Mouse (Mus musculus) lung, postnatal 0 days (tissue): ENCODE measurements at regions not wholly inside any gene's neighbourhood (a gene's known extent, or its start where the extent isn't known, plus 50 kb on each side); places are given as distances from the start of the nearest gene placed in this dataset.
"Not testable (repeated sequence)": the region's sequence is repeated elsewhere in the genome, so short reads cannot be mapped to it uniquely, and the experiment has no call there.

Experiments
- ATAC-seq: fragments of 200-750 bp; cut with Nextera tagmentation; 2 replicates; pipeline ENCODE4 v1.8.0; 2017; ENCODE audit warnings: moderate library complexity
- DNase-seq: peaks from one replicate; pipeline ENCODE4 v3.0.0-alpha.2; 2016; ENCODE audit warnings: low spot score
- H3K27ac ChIP-seq: fragments of 300-500 bp; sonication (generic); 2 replicates; pipeline ENCODE4 v1.5.1; 2014; ENCODE audit warnings: antibody characterized with exemption, mild to moderate bottlenecking, low read length, mixed read lengths
- H3K27me3 ChIP-seq: fragments of 300-500 bp; sonication (generic); replicated peaks from 2 replicates; pipeline ENCODE4 v1.6.1; 2014; ENCODE audit warnings: low read length, mixed read lengths; ENCODE audit not compliant: insufficient read depth
- H3K36me3 ChIP-seq: fragments of 300-500 bp; sonication (generic); 2 replicates; pipeline ENCODE4 v1.6.1; 2014; ENCODE audit warnings: low read length, mixed read lengths; ENCODE audit not compliant: insufficient read depth
- H3K4me1 ChIP-seq: fragments of 300-500 bp; sonication (generic); 2 replicates; pipeline ENCODE4 v1.6.1; 2014; ENCODE audit warnings: antibody characterized with exemption, low read depth, low read length, mixed read lengths; ENCODE audit not compliant: insufficient read depth
- H3K4me2 ChIP-seq: fragments of 300-500 bp; sonication (generic); replicated peaks from 2 replicates; pipeline ENCODE4 v1.6.1; 2014; ENCODE audit warnings: low read depth, mild to moderate bottlenecking, low read length, moderate library complexity, mixed read lengths
- H3K4me3 ChIP-seq: fragments of 300-500 bp; sonication (generic); 2 replicates; pipeline ENCODE4 v1.5.1; 2014; ENCODE audit warnings: low read depth, low read length
- H3K9ac ChIP-seq: fragments of 300-500 bp; sonication (generic); replicated peaks from 2 replicates; pipeline ENCODE4 v1.6.1; 2014; ENCODE audit warnings: low read depth, mild to moderate bottlenecking
- H3K9me3 ChIP-seq: fragments of 300-500 bp; sonication (generic); 2 replicates; pipeline ENCODE4 v1.6.1; 2016; ENCODE audit warnings: low read length, mixed read lengths
- CTCF ChIP-seq: IDR thresholded peaks from 2 replicates; pipeline ENCODE4 v1.5.1; 2016; ENCODE audit warnings: antibody characterized with exemption, mild to moderate bottlenecking
- EP300 ChIP-seq: IDR thresholded peaks from 2 replicates; pipeline ENCODE4 v1.6.1; 2016; ENCODE audit warnings: antibody characterized with exemption, mild to moderate bottlenecking, control low read depth
- WGBS: fragments of 180-500 bp; shearing (Covaris S2); extraction: QIAGEN DNeasy Blood & Tissue Kit; methylation state at CpG from one replicate; pipeline ENCODE4 v1.1.7; 2014; 5-methylcytosine and 5-hydroxymethylcytosine counted together

GRCm38 (mm10) chr15:49121202-49121601 is 4763.5 kb upstream of the Gm7489 start:
- Histone ChIP-seq H3K27me3 (no peaks in the 10 kb centered on the region), H3K4me2 (no peak overlapping the region), H3K4me3 (no peak overlapping the region), H3K4me1 (no peaks in the 10 kb centered on the region), H3K9me3 (no peaks in the 10 kb centered on the region), H3K36me3 (no peaks in the 10 kb centered on the region), H3K27ac (no peak overlapping the region), H3K9ac (no peak overlapping the region)
- DNase-seq (no peak), ATAC-seq (no peak)
- TF ChIP-seq CTCF: no peak
- TF ChIP-seq EP300: no peak
- 81% methylated on average over 2 of the region's 2 CpGs for WGBS

- Histone ChIP-seq H3K4me2 (no peak overlapping the region), H3K9ac (no peak overlapping the region), H3K4me1 (no peaks in the 10 kb centered on the region), H3K27me3 (no peaks in the 10 kb centered on the region), H3K27ac (no peak overlapping the region), H3K4me3 (no peak overlapping the region), H3K9me3 (no peaks in the 10 kb centered on the region), H3K36me3 (no peaks in the 10 kb centered on the region)
- DNase-seq (no peak), ATAC-seq (no peak)
- 74% methylated on average over 1 of the region's 1 CpGs for WGBS
- TF ChIP-seq EP300: no peak
Measured at GRCm38 (mm10) chr15:49146430-49146829, 4738.3 kb upstream of the Gm7489 start.

DNA sequence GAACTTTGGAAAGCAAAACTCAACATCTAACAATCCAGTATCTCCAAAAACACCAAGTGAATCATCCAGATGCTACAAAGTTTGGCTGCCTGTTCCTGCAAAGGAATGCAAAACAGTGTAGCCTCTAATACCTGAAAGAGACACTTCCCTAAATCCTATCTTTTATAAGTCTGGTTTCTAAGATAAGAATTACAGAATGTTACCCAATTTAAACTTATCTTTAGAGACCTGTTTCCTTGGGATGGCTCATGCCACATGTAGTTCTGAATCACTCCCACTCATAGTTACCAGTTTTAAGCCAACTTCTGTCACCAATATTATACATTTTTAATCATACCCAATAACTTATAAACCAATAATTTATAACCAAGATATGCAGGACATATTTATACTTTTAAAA is 4732.7 kb upstream of the Gm7489 start:
- no peaks in the 10 kb centered on the region for H3K36me3 ChIP-seq
- TF ChIP-seq EP300 (no peak), CTCF (no peak)

GRCm38 (mm10) chr15:49154026-49154425 is 4730.7 kb upstream of the Gm7489 start:
- no peak for DNase-seq
- H3K4me2 ChIP-seq: no peak overlapping the region
- no peak overlapping the region for H3K4me3 ChIP-seq
- no peak overlapping the region for H3K9ac ChIP-seq
- H3K27ac ChIP-seq: no peak overlapping the region
- 66% methylated on average over 5 of the region's 5 CpGs for WGBS
- no peaks in the 10 kb centered on the region for H3K27me3 ChIP-seq
- ATAC-seq: no peak
- H3K36me3 ChIP-seq: no peaks in the 10 kb centered on the region
- no peaks in the 10 kb centered on the region for H3K4me1 ChIP-seq
- no peak for TF ChIP-seq EP300
- no peak for TF ChIP-seq CTCF
- no peaks in the 10 kb centered on the region for H3K9me3 ChIP-seq

More for the DNA sequence above, 4732.7 kb upstream of the Gm7489 start:
- no peaks in the 10 kb centered on the region for H3K4me1 ChIP-seq
- H3K4me3 ChIP-seq: no peak overlapping the region
- DNase-seq (no peak), ATAC-seq (no peak)
- no peak overlapping the region for H3K9ac ChIP-seq
- no peaks in the 10 kb centered on the region for H3K9me3 ChIP-seq
- no peak overlapping the region for H3K4me2 ChIP-seq
- H3K27me3 ChIP-seq: no peaks in the 10 kb centered on the region
- no peak overlapping the region for H3K27ac ChIP-seq

DNA sequence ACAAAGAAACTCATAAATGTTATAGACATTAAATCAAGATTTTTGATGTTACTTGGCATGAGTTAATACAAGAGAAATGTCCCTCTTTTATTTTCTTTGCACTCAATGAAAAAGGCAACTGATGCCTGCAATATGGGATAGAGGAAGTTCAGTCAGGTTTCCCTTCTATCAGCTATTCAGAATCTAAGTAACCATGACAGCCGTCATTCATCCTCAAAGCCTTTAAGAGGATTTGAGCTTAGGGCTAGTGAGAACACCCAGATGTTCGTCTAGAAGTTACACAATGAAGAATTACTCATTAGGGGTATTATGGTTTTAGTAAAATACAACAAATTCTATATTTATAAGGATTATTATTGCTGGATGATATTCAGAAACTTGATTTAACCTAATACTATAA is 4693.2 kb upstream of the Gm7489 start:
- no peaks in the 10 kb centered on the region for H3K9me3 ChIP-seq
- no peak overlapping the region for H3K27ac ChIP-seq
- 63% methylated on average over 2 of the region's 2 CpGs for WGBS
- TF ChIP-seq EP300: no peak
- no peak for TF ChIP-seq CTCF
- no peak overlapping the region for H3K4me3 ChIP-seq
- DNase-seq (no peak), ATAC-seq (no peak)
- H3K9ac ChIP-seq: no peak overlapping the region
- no peaks in the 10 kb centered on the region for H3K4me1 ChIP-seq
- H3K4me2 ChIP-seq: no peak overlapping the region
- H3K36me3 ChIP-seq: no peaks in the 10 kb centered on the region
- H3K27me3 ChIP-seq: no peaks in the 10 kb centered on the region

DNA sequence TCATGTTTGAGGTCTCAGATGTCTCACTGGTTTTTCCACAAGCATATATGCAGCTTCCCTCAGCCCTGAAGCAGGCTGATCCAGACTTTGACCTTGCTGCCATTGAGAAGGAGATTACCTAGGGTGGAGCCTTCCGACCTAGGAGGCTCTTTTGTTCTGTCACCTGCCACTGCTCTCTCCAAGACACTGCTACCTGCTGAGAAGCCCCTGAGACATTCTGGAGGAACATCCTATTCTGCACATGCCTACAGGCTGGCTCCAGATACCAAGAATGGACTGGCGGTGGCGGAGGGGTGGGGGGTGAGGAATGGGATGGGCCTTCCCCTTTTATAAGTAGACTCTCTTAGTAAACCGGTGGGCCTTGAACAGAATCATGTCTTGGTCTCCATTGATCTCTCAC is 4692.1 kb upstream of the Gm7489 start:
- H3K9me3 ChIP-seq, H3K4me3 ChIP-seq, H3K4me2 ChIP-seq, H3K4me1 ChIP-seq, H3K27ac ChIP-seq, H3K27me3 ChIP-seq, ATAC-seq, DNase-seq, H3K36me3 ChIP-seq, H3K9ac ChIP-seq: not testable (repeated sequence)
- WGBS: 72% methylated on average over 4 of the region's 4 CpGs

DNA sequence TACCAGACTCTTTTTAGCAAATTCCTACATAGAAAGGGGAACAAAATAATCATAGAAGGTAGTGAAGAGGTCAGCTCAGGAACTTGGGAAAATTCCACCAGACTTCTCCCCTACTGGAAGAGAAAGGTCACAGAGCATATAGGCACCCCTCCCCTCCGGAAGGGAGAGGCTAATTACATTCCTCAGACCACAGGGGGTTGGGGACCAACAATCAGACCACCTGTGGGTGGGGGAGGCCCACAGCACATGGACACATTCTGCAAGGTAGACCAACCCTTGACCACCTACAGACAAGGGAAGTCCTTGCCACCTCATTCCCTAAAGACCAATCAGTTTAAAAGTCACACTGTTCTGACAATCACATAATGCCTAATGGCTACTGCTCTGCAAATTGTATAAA is 4655.6 kb upstream of the Gm7489 start:
- no peak for TF ChIP-seq EP300
- no peak for TF ChIP-seq CTCF
- no peaks in the 10 kb centered on the region for H3K9me3 ChIP-seq
- no peak for DNase-seq
- H3K4me2 ChIP-seq: no peak overlapping the region
- H3K4me3 ChIP-seq: no peak overlapping the region
- H3K27me3 ChIP-seq: no peaks in the 10 kb centered on the region
- no peaks in the 10 kb centered on the region for H3K4me1 ChIP-seq
- H3K27ac ChIP-seq: no peak overlapping the region
- WGBS: 54% methylated on average over 1 of the region's 1 CpGs
- no peaks in the 10 kb centered on the region for H3K36me3 ChIP-seq
- no peak for ATAC-seq
- H3K9ac ChIP-seq: no peak overlapping the region
